Mouse (Mus musculus) testis, adult 2 months (tissue): ENCODE data around the gene Ckap4.

Experiments
- CTCF ChIP-seq: fragments of 200-500 bp; IDR thresholded peaks from 2 replicates; pipeline ENCODE4 v1.5.1; 2012; ENCODE audit warnings: low read depth, mild to moderate bottlenecking, inconsistent platforms, low read length, moderate library complexity; ENCODE audit not compliant: control insufficient read depth, insufficient read depth, insufficient replicate concordance
- POLR2A ChIP-seq: fragments of 200-500 bp; IDR thresholded peaks from 2 replicates; pipeline ENCODE4 v1.6.1; 2012; ENCODE audit warnings: low read depth, mild to moderate bottlenecking, inconsistent platforms, low read length, moderate library complexity; ENCODE audit not compliant: control insufficient read depth

- no peak for TF ChIP-seq CTCF
- TF ChIP-seq POLR2A, result no peak
Measured at GRCm38 (mm10) chr10:84549146-84549919, 15.5 kb upstream of the Ckap4 start.
